Mouse (Mus musculus): ENCODE results near the gene Asb13. TPM values are rescaled to one million over a fixed set of nuclear protein-coding genes. Genes with fewer than 3 reads are reported as not detected.

Asb13 gene
- 21.7 TPM for polyA plus RNA-seq (2014; fragmentation: Illumina TruSeq; extraction: RNeasy Lipid Tissue Mini Kit (QIAGEN cat#74804); ENCODE audit: low read depth, low replicate concordance)

GRCm38 (mm10) chr13:3633895-3634811, at the start of gene Asb13:
Asb13 (plus strand) TSS chr13:3634032.

GRCm38 (mm10) chr13:3610795-3611438, 22.9 kb upstream of the Asb13 start, which contains the start of gene Fam208b:
Fam208b (minus strand) TSS chr13:3611108.

Other genes with a start within 250 kb of the Asb13 start
- 1,439 TPM for gene Gdi2, start 96.0 kb upstream of the Asb13 start, polyA plus RNA-seq (2014; fragmentation: Illumina TruSeq; extraction: RNeasy Lipid Tissue Mini Kit (QIAGEN cat#74804); ENCODE audit: low read depth, low replicate concordance)
- 72.8 TPM for gene Fam208b, start 22.9 kb upstream of the Asb13 start, polyA plus RNA-seq (2014; fragmentation: Illumina TruSeq; extraction: RNeasy Lipid Tissue Mini Kit (QIAGEN cat#74804); ENCODE audit: low read depth, low replicate concordance)
- not detected for gene Calml3, start 170.3 kb downstream of the Asb13 start, polyA plus RNA-seq (2014; fragmentation: Illumina TruSeq; extraction: RNeasy Lipid Tissue Mini Kit (QIAGEN cat#74804); ENCODE audit: low read depth, low replicate concordance)
- not detected for gene Calm4, start 203.7 kb downstream of the Asb13 start, polyA plus RNA-seq (2014; fragmentation: Illumina TruSeq; extraction: RNeasy Lipid Tissue Mini Kit (QIAGEN cat#74804); ENCODE audit: low read depth, low replicate concordance)
- gene Calm5, start 220.1 kb downstream of the Asb13 start, polyA plus RNA-seq (2014; fragmentation: Illumina TruSeq; extraction: RNeasy Lipid Tissue Mini Kit (QIAGEN cat#74804); ENCODE audit: low read depth, low replicate concordance), result not detected

Measured in sigmoid colon, adult 10 weeks (tissue).